Mouse (Mus musculus): ENCODE results near the gene Slc35b3. TPM values are rescaled to one million over a fixed set of nuclear protein-coding genes. Genes with fewer than 3 reads are reported as not detected.

Gene Slc35b3
- polyA plus RNA-seq, 1 experiment = 12.4 TPM

- no peak for TF ChIP-seq MAX (IDR thresholded peaks at IDR 0.05)
- TF ChIP-seq CEBPB (IDR thresholded peaks at IDR 0.05; ENCODE audit: low read depth) = no peak
- TF ChIP-seq MYOG (IDR thresholded peaks at IDR 0.05; ENCODE audit: control insufficient read depth, extremely low read depth, insufficient read length) = no peak
- TF ChIP-seq FOSL1 (IDR thresholded peaks at IDR 0.05; ENCODE audit: insufficient read depth, low read length, poor library complexity, severe bottlenecking) = no peak
- TF ChIP-seq USF1 (IDR thresholded peaks at IDR 0.05; ENCODE audit: low read depth) = no peak
- TF ChIP-seq MYOD1 (IDR thresholded peaks at IDR 0.05; ENCODE audit: control insufficient read depth, insufficient read length, low read depth) = no peak
- no peak for TF ChIP-seq CTCF (IDR thresholded peaks at IDR 0.05; ENCODE audit: control insufficient read depth, insufficient read depth, insufficient read length)
- no peak overlapping the region for H3K4me3 ChIP-seq (ENCODE audit: insufficient read depth, poor library complexity, severe bottlenecking)
- no peak overlapping the region for H3ac ChIP-seq (ENCODE audit: control insufficient read depth, insufficient read length, low read depth)
- no peaks in the 10 kb centered on the region for H3K27me3 ChIP-seq (ENCODE audit: control insufficient read depth, insufficient read depth, insufficient read length)
- H3K79me2 ChIP-seq (ENCODE audit: control insufficient read depth, insufficient read depth) = no peaks in the 10 kb centered on the region
- H3K79me3 ChIP-seq (ENCODE audit: low read depth) = no peaks in the 10 kb centered on the region
- H3K36me3 ChIP-seq (ENCODE audit: control insufficient read depth, insufficient read depth) = no peaks in the 10 kb centered on the region
Measured at GRCm38 (mm10) chr13:38918188-38918885, 42.3 kb downstream of the Slc35b3 start.

- H3K36me3 ChIP-seq (ENCODE audit: control insufficient read depth, insufficient read depth) = no peaks in the 10 kb centered on the region
- no peaks in the 10 kb centered on the region for H3K79me2 ChIP-seq (ENCODE audit: control insufficient read depth, insufficient read depth)
- H3K4me3 ChIP-seq (ENCODE audit: insufficient read depth, poor library complexity, severe bottlenecking) = no peak overlapping the region
- no peak overlapping the region for H3ac ChIP-seq (ENCODE audit: control insufficient read depth, insufficient read length, low read depth)
- H3K79me3 ChIP-seq (ENCODE audit: low read depth) = no peaks in the 10 kb centered on the region
- TF ChIP-seq CTCF (IDR thresholded peaks at IDR 0.05; ENCODE audit: control insufficient read depth, insufficient read depth, insufficient read length) = no peak
- TF ChIP-seq USF1 (IDR thresholded peaks at IDR 0.05; ENCODE audit: low read depth) = no peak
- TF ChIP-seq MYOG (IDR thresholded peaks at IDR 0.05; ENCODE audit: control insufficient read depth, extremely low read depth, insufficient read length) = no peak
- no peak for TF ChIP-seq FOSL1 (IDR thresholded peaks at IDR 0.05; ENCODE audit: insufficient read depth, low read length, poor library complexity, severe bottlenecking)
- no peak for TF ChIP-seq CEBPB (IDR thresholded peaks at IDR 0.05; ENCODE audit: low read depth)
- no peak for TF ChIP-seq MYOD1 (IDR thresholded peaks at IDR 0.05; ENCODE audit: control insufficient read depth, insufficient read length, low read depth)
- no peak for TF ChIP-seq MAX (IDR thresholded peaks at IDR 0.05)
- no peaks in the 10 kb centered on the region for H3K27me3 ChIP-seq (ENCODE audit: control insufficient read depth, insufficient read depth, insufficient read length)
Measured at GRCm38 (mm10) chr13:38917556-38917955, 43.1 kb downstream of the Slc35b3 start.

DNA sequence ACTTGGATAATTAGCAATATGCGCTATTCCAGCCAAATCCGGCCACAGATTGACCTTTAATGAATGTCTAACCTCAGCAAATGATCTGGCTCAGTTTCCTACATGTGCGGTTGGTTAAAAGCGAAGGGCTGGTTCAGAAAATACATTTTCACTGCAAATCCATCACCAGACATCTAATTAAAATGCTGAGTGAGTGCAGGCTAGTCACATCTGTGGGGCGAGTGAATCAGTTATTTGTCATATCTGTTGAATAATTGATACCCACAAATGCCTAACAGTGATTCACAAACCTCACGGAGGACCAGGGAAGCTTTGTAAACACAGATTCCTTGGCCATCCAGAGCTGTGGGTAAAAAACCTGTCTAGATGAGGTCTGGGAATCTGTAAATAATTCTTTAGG lies 45.9 kb downstream of the Slc35b3 start:
- no peak overlapping the region for H3K4me3 ChIP-seq (ENCODE audit: insufficient read depth, poor library complexity, severe bottlenecking)
- H3ac ChIP-seq (ENCODE audit: control insufficient read depth, insufficient read length, low read depth) = no peak overlapping the region
- TF ChIP-seq MAX (IDR thresholded peaks at IDR 0.05) = no peak
- peak; percentile 63 for TF ChIP-seq MYOD1 (IDR thresholded peaks at IDR 0.05; ENCODE audit: control insufficient read depth, insufficient read length, low read depth)
- peak; percentile 99 for TF ChIP-seq FOSL1 (IDR thresholded peaks at IDR 0.05; ENCODE audit: insufficient read depth, low read length, poor library complexity, severe bottlenecking)
- no peak for TF ChIP-seq USF1 (IDR thresholded peaks at IDR 0.05; ENCODE audit: low read depth)
- H3K36me3 ChIP-seq (ENCODE audit: control insufficient read depth, insufficient read depth) = no peaks in the 10 kb centered on the region
- no peaks in the 10 kb centered on the region for H3K79me3 ChIP-seq (ENCODE audit: low read depth)
- H3K27me3 ChIP-seq (ENCODE audit: control insufficient read depth, insufficient read depth, insufficient read length) = no peaks in the 10 kb centered on the region
- no peaks in the 10 kb centered on the region for H3K79me2 ChIP-seq (ENCODE audit: control insufficient read depth, insufficient read depth)

DNA sequence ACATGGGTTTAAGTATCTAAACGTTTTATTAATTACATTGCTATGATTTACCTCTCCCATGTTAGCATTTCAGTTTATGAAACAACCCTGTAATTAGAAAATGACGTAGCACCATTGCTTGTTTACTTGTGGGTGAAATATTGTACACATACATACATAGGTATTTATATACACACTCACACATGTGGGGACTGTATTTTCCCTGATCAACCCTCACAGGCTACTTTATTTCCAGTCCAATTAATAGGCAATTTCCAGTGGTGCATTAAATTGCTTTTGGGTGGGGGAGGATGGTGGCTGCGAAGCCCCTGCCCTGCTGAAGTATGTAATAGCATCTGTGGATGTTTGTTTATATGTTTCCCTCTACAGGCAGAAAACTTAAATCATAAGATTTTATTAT lies 68.3 kb downstream of the Slc35b3 start:
- H3K27me3 ChIP-seq (ENCODE audit: control insufficient read depth, insufficient read depth, insufficient read length) = no peaks in the 10 kb centered on the region
- no peak for TF ChIP-seq USF1 (IDR thresholded peaks at IDR 0.05; ENCODE audit: low read depth)
- no peak for TF ChIP-seq MYOD1 (IDR thresholded peaks at IDR 0.05; ENCODE audit: control insufficient read depth, insufficient read length, low read depth)
- no peak for TF ChIP-seq MAX (IDR thresholded peaks at IDR 0.05)
- no peak for TF ChIP-seq FOSL1 (IDR thresholded peaks at IDR 0.05; ENCODE audit: insufficient read depth, low read length, poor library complexity, severe bottlenecking)
- no peak for TF ChIP-seq CEBPB (IDR thresholded peaks at IDR 0.05; ENCODE audit: low read depth)
- no peak for TF ChIP-seq CTCF (IDR thresholded peaks at IDR 0.05; ENCODE audit: control insufficient read depth, insufficient read depth, insufficient read length)
- TF ChIP-seq MYOG (IDR thresholded peaks at IDR 0.05; ENCODE audit: control insufficient read depth, extremely low read depth, insufficient read length) = no peak
- H3K36me3 ChIP-seq (ENCODE audit: control insufficient read depth, insufficient read depth) = no peaks in the 10 kb centered on the region
- H3ac ChIP-seq (ENCODE audit: control insufficient read depth, insufficient read length, low read depth) = no peak overlapping the region
- no peak overlapping the region for H3K4me3 ChIP-seq (ENCODE audit: insufficient read depth, poor library complexity, severe bottlenecking)
- no peaks in the 10 kb centered on the region for H3K79me2 ChIP-seq (ENCODE audit: control insufficient read depth, insufficient read depth)
- H3K79me3 ChIP-seq (ENCODE audit: low read depth) = no peaks in the 10 kb centered on the region

Measured in C2C12 (cell line).